Mouse (Mus musculus): Measurements from ENCODE around the gene Ephb2. TPM values are rescaled to one million over a fixed set of nuclear protein-coding genes. Genes with fewer than 3 reads are reported as not detected.

Ephb2 gene
- total and polyA plus RNA-seq, 3 experiments = 0.08 TPM; not detected in 2

DNA sequence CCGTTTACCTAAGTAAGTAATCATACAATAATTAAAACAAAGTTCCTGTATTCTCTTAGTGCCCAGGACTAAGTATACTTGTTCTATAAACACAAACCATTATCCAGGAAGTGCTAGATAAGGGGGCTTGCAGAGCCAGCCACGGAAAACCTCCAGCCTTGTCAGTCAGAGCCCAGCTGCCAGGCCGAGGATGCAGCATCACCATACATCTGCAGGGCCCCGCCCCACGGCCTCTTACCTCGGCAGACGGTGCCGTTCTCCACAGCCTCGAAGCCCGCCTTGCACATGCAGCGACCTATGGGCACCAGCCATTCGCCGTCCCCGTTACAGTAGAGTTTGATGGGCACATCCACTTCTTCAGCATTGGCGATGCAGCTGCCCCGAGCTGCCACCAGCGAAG lies 65.1 kb downstream of the Ephb2 start:
- dilution Hi-C loops (cut with MboI; ENCODE audit: extremely low pct_ligation_motif_present, extremely low pct_unique_long_range_greater_than_20kb, low sequenced_read_pairs) = no loop called here
- Histone ChIP-seq H3K4me3 (replicated peaks in 1 of 3; ENCODE audit: low read depth in 2 of 3, low read length in 2 of 3, poor library complexity in 1 of 3) (no peak overlapping the region), H3K36me3 (replicated peaks in 1 of 2; ENCODE audit: control insufficient read depth in 1 of 2, insufficient read depth in 1 of 2, low read length in 1 of 2) (no peaks in the 10 kb centered on the region)

DNA sequence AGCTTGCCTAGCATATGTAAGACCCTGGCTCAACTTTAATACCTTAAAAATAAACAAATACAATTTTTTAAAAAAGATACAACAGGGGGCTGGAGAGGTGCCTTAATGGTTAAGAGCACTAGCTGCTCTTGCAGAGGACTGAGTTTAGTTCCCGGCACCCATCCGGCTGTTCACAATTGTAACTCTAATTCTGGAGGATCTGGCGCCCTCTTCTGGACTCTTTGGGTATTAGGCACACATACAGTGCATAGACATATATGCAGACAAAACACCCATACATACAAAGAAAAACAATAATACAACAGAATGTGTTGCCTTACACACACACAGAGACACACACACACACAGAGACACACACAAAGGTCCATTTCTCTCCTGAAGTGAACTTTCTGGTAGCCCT lies 67.3 kb downstream of the Ephb2 start:
- TF ChIP-seq SMC3 (IDR thresholded peaks at IDR 0.05; ENCODE audit: low read depth, low read length) (peak; percentile 22), CTCF (conservative IDR thresholded peaks at IDR 0.05 in 1 of 2, IDR thresholded peaks at IDR 0.05 in 1 of 2; ENCODE audit: low read depth in 2 of 2, low read length in 2 of 2) (peak in 1 of 2 experiments; percentile 27; a peak in 1 of 4 replicates), ZMIZ1 (IDR thresholded peaks at IDR 0.05; ENCODE audit: low read depth, low read length) (no peak)

More for the DNA sequence above, 65.1 kb downstream of the Ephb2 start:
- DNase-seq (ENCODE audit: extremely low read depth) = no peak
- peaks cover 8% of the 10 kb centered on the region for H3K27me3 ChIP-seq (replicated peaks)
- H3K4me1 ChIP-seq (ENCODE audit: control insufficient read depth in 1 of 2, insufficient read depth in 2 of 2) = peaks cover 8 to 29% of the 10 kb centered on the region in 2 experiments
- H3K79me2 ChIP-seq (replicated peaks; ENCODE audit: control insufficient read depth, extremely low read depth, insufficient read depth, poor library complexity, severe bottlenecking) = no peaks in the 10 kb centered on the region
- H3K9ac ChIP-seq (ENCODE audit: insufficient read depth, low read depth) = no peak overlapping the region
- H3K9me3 ChIP-seq (replicated peaks; ENCODE audit: low read length) = peaks cover 20% of the 10 kb centered on the region
- TF ChIP-seq GABPA (IDR thresholded peaks at IDR 0.05; ENCODE audit: insufficient replicate concordance, low read depth, low read length) (no peak), JUND (conservative IDR thresholded peaks at IDR 0.05; ENCODE audit: low read depth, low read length) (no peak), MEF2A (IDR thresholded peaks at IDR 0.05; ENCODE audit: borderline replicate concordance, low read depth, low read length) (no peak), JUN (IDR thresholded peaks at IDR 0.05; ENCODE audit: insufficient read depth, low read depth, low read length) (no peak), E2F4 (IDR thresholded peaks at IDR 0.05; ENCODE audit: insufficient replicate concordance, low read depth, low read length) (no peak), TBP (conservative IDR thresholded peaks at IDR 0.05; ENCODE audit: low read depth, low read length) (no peak), MAZ (IDR thresholded peaks at IDR 0.05; ENCODE audit: low read depth, low read length) (no peak), UBTF (IDR thresholded peaks at IDR 0.05; ENCODE audit: low read depth, low read length) (no peak), MAFK (IDR thresholded peaks at IDR 0.05; ENCODE audit: insufficient replicate concordance, low read length) (no peak), ZC3H11A (IDR thresholded peaks at IDR 0.05; ENCODE audit: low read depth, low read length) (no peak), ZNF384 (IDR thresholded peaks at IDR 0.05; ENCODE audit: low read depth, low read length) (no peak), RAD21 (IDR thresholded peaks at IDR 0.05; ENCODE audit: low read depth, low read length) (no peak), POLR2A (IDR thresholded peaks at IDR 0.05; ENCODE audit: low read depth, low read length) (no peak), ELF1 (IDR thresholded peaks at IDR 0.05; ENCODE audit: low read depth, low read length) (no peak), EP300 (IDR thresholded peaks at IDR 0.05; ENCODE audit: low read length) (no peak), NRF1 (IDR thresholded peaks at IDR 0.05; ENCODE audit: low read depth, low read length) (no peak), TCF12 (IDR thresholded peaks at IDR 0.05; ENCODE audit: low read depth, low read length) (no peak)
- in situ Hi-C loops (cut with MboI; ENCODE audit: low pct_ligation_motif_present, low pct_unique_long_range_greater_than_20kb, low sequenced_read_pairs) = no loop called here
- H3K4me2 ChIP-seq (ENCODE audit: insufficient read depth, low read depth, poor library complexity, severe bottlenecking) = no peak overlapping the region
- H3K27ac ChIP-seq (ENCODE audit: insufficient read depth, low read depth) = no peak overlapping the region

More for the DNA sequence above, 67.3 kb downstream of the Ephb2 start:
- Histone ChIP-seq H3K4me2 (ENCODE audit: insufficient read depth, low read depth, poor library complexity, severe bottlenecking) (no peak overlapping the region), H3K9me3 (replicated peaks; ENCODE audit: low read length) (peaks cover 20% of the 10 kb centered on the region), H3K4me1 (ENCODE audit: control insufficient read depth in 1 of 2, insufficient read depth in 2 of 2) (peaks cover 8 to 25% of the 10 kb centered on the region in 2 experiments), H3K27ac (ENCODE audit: insufficient read depth, low read depth) (no peak overlapping the region), H3K9ac (ENCODE audit: insufficient read depth, low read depth) (no peak overlapping the region), H3K4me3 (replicated peaks in 1 of 3; ENCODE audit: low read depth in 2 of 3, low read length in 2 of 3, poor library complexity in 1 of 3) (no peak overlapping the region), H3K27me3 (replicated peaks) (peaks cover under 1% of the 10 kb centered on the region), H3K36me3 (replicated peaks in 1 of 2; ENCODE audit: control insufficient read depth in 1 of 2, insufficient read depth in 1 of 2, low read length in 1 of 2) (no peaks in the 10 kb centered on the region), H3K79me2 (replicated peaks; ENCODE audit: control insufficient read depth, extremely low read depth, insufficient read depth, poor library complexity, severe bottlenecking) (no peaks in the 10 kb centered on the region)
- dilution Hi-C loops (cut with MboI; ENCODE audit: extremely low pct_ligation_motif_present, extremely low pct_unique_long_range_greater_than_20kb, low sequenced_read_pairs) = no loop called here
- in situ Hi-C loops (cut with MboI; ENCODE audit: low pct_ligation_motif_present, low pct_unique_long_range_greater_than_20kb, low sequenced_read_pairs) = no loop called here
- DNase-seq (ENCODE audit: extremely low read depth) = no peak
